Mouse (Mus musculus): ENCODE results near the gene Mbl2. TPM values are rescaled to one million over a fixed set of nuclear protein-coding genes. Genes with fewer than 3 reads are reported as not detected.
"Not testable (repeated sequence)": the region's sequence is repeated elsewhere in the genome, so short reads cannot be mapped to it uniquely, and the experiment has no call there.

The Mbl2 gene
- polyA plus RNA-seq (2015; fragmentation: Nextera tagmentation; extraction: Ambion mirVana): not detected in 2 replicates

DNA sequence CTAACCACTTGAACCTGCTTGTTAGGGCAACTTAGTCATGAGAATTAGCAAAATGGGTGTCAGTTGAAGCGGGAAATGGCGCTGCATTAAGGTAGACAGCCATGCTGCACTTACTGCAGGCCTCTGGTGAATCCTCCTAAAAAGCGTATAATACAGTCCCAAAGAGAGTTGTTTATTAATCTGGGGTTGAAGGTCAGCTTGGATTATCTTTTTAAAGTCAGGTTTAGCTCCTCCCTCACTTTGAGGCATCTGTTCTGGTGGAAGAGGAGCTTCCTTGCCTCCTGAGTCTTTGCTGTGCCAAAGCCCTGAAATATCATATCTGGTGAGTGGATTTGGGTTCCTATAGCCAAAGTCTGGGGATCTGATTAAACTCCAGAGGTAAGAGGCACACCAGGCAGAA is at the start of gene Mbl2:
Gene Mbl2, plus strand, starts transcription at position 252 of the 400 bp plus-strand sequence.
- H3K9ac ChIP-seq (ENCODE audit: low read length): no peak within 1 kb of the TSS

DNA sequence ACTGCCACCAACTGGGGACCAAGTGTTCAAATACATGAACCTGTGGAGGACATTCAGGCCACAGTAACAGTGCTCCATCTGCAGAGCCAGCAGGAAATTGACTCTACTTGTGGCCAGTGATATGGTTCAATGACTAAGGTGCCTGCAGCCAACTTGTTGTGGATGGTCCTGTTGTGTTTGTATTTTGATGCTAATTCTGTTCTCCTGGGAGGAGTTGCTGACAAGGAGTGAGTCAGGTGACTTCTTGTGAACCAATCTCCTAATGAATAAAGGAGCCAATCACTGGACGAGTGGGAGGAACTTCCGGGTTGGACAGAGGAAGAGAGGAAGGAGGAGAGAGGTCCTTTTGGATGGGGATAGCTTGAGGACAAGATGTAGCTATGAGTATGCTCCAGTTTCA is 47.2 kb upstream of the Mbl2 start:
- Histone ChIP-seq H3K9me3 (replicated peaks; ENCODE audit: control insufficient read depth, low read length) (no peaks in the 10 kb centered on the region; the same call in 1 of the 2 replicates), H3K36me3 (ENCODE audit: control insufficient read depth, insufficient read depth, low read length) (no peaks in the 10 kb centered on the region), H3K4me3 (replicated peaks; ENCODE audit: low read length) (no peak overlapping the region), H3K4me2 (ENCODE audit: low read depth, low read length) (no peak overlapping the region), H3K27ac (ENCODE audit: low read length) (no peak overlapping the region), H3K27me3 (ENCODE audit: control insufficient read depth, insufficient read depth, low read length) (no peaks in the 10 kb centered on the region), H3K4me1 (ENCODE audit: control insufficient read depth, insufficient read depth, low read length) (no peaks in the 10 kb centered on the region), H3K9ac (ENCODE audit: low read length) (no peak overlapping the region)
- 73% methylated on average over 2 of the region's 2 CpGs for WGBS
- no peak for ATAC-seq (ENCODE audit: insufficient read depth, low FRiP score)

More for the DNA sequence above, at the start of gene Mbl2:
- H3K27ac ChIP-seq (ENCODE audit: low read length): no peak within 1 kb of the TSS
- 76% methylated on average over 3 of the region's 3 CpGs for WGBS
- H3K36me3 ChIP-seq (ENCODE audit: control insufficient read depth, insufficient read depth, low read length): no peaks in the 10 kb centered on the region
- no peaks in the 10 kb centered on the region for H3K4me1 ChIP-seq (ENCODE audit: control insufficient read depth, insufficient read depth, low read length)
- no peak for ATAC-seq (ENCODE audit: insufficient read depth, low FRiP score)
- H3K9me3 ChIP-seq (replicated peaks; ENCODE audit: control insufficient read depth, low read length): no peaks in the 10 kb centered on the region
- no peak within 1 kb of the TSS for H3K4me3 ChIP-seq (replicated peaks; ENCODE audit: low read length)
- no peak within 1 kb of the TSS for H3K4me2 ChIP-seq (ENCODE audit: low read depth, low read length)
- H3K27me3 ChIP-seq (ENCODE audit: control insufficient read depth, insufficient read depth, low read length): no peaks in the 10 kb centered on the region

DNA sequence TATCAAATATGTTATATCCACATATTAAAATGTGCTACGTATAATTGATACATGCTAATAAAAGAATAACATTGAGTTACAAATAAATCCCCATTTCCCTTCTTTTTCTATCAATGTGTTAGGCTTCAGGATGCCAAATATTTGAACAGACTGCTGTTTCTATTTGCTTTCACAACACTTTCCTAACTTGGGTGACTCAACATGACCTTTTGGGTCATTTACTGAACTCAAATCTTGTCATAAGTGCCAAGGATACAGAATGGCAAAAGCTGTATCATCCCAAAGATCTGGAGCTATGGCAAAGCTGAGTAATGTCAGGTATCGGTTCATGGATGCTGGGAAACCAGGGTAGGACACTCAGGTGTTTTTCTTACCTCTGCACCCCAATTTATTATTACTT is 45.5 kb upstream of the Mbl2 start:
- ATAC-seq (ENCODE audit: insufficient read depth, low FRiP score): no peak
- H3K9ac ChIP-seq (ENCODE audit: low read length): no peak overlapping the region
- no peak overlapping the region for H3K27ac ChIP-seq (ENCODE audit: low read length)
- 95% methylated on average over 2 of the region's 2 CpGs for WGBS
- H3K4me1 ChIP-seq (ENCODE audit: control insufficient read depth, insufficient read depth, low read length): no peaks in the 10 kb centered on the region
- no peak overlapping the region for H3K4me3 ChIP-seq (replicated peaks; ENCODE audit: low read length)
- H3K36me3 ChIP-seq (ENCODE audit: control insufficient read depth, insufficient read depth, low read length): no peaks in the 10 kb centered on the region
- H3K4me2 ChIP-seq (ENCODE audit: low read depth, low read length): no peak overlapping the region
- H3K27me3 ChIP-seq (ENCODE audit: control insufficient read depth, insufficient read depth, low read length): no peaks in the 10 kb centered on the region
- no peaks in the 10 kb centered on the region; the same call in 1 of the 2 replicates for H3K9me3 ChIP-seq (replicated peaks; ENCODE audit: control insufficient read depth, low read length)

DNA sequence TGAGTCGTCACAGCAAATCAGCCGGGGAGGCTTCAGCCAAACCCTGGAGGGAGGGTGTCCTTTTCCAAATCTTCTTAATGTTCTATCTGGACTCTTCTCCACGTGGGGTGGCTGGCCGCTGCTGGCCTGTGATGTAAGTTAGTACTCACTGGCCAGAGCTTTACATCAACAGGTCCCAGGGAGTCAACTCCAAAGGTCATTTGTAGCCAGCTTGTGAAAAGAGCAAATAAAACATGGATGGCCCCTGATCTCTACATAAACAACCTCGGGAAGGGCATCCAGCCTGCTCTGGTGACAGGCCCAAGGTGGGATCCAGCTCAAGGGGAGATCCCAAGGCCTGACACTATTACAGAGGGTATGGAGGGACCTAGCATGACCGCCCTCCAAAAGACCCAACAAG is 37.7 kb upstream of the Mbl2 start:
- Histone ChIP-seq H3K4me3 (replicated peaks; ENCODE audit: low read length) (no peak overlapping the region), H3K9me3 (replicated peaks; ENCODE audit: control insufficient read depth, low read length) (no peaks in the 10 kb centered on the region), H3K36me3 (ENCODE audit: control insufficient read depth, insufficient read depth, low read length) (no peaks in the 10 kb centered on the region), H3K4me1 (ENCODE audit: control insufficient read depth, insufficient read depth, low read length) (no peaks in the 10 kb centered on the region), H3K27me3 (ENCODE audit: control insufficient read depth, insufficient read depth, low read length) (no peaks in the 10 kb centered on the region), H3K9ac (ENCODE audit: low read length) (no peak overlapping the region), H3K4me2 (ENCODE audit: low read depth, low read length) (no peak overlapping the region), H3K27ac (ENCODE audit: low read length) (no peak overlapping the region)
- 66% methylated on average over 6 of the region's 6 CpGs for WGBS
- no peak for ATAC-seq (ENCODE audit: insufficient read depth, low FRiP score)

DNA sequence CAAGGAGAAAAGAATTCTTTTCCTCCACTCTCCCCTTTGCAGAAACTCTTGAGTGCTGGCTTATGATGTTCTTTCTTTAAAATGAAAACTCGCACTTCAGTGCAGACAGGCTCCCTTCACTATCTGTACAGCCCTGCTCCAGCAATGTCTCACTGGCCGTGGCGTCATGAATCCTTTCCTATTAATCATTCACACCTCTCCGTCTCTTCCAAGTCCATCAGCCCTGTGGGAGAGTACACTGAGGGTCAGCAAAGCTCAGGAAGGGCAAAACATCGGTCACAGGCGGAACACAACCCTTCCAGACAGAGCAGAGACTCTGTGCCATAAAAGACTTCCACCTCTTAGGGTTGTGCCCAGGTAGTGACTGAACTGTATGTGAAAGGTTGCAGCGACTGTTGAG is 30.6 kb upstream of the Mbl2 start:
- H3K27me3 ChIP-seq (ENCODE audit: control insufficient read depth, insufficient read depth, low read length): no peaks in the 10 kb centered on the region
- no peak for ATAC-seq (ENCODE audit: insufficient read depth, low FRiP score)
- WGBS: 55% methylated on average over 7 of the region's 7 CpGs
- H3K9me3 ChIP-seq (replicated peaks; ENCODE audit: control insufficient read depth, low read length): no peaks in the 10 kb centered on the region
- H3K27ac ChIP-seq (ENCODE audit: low read length): no peak overlapping the region
- H3K9ac ChIP-seq (ENCODE audit: low read length): no peak overlapping the region
- no peaks in the 10 kb centered on the region for H3K4me1 ChIP-seq (ENCODE audit: control insufficient read depth, insufficient read depth, low read length)
- H3K4me2 ChIP-seq (ENCODE audit: low read depth, low read length): no peak overlapping the region
- no peaks in the 10 kb centered on the region for H3K36me3 ChIP-seq (ENCODE audit: control insufficient read depth, insufficient read depth, low read length)
- no peak overlapping the region for H3K4me3 ChIP-seq (replicated peaks; ENCODE audit: low read length)

DNA sequence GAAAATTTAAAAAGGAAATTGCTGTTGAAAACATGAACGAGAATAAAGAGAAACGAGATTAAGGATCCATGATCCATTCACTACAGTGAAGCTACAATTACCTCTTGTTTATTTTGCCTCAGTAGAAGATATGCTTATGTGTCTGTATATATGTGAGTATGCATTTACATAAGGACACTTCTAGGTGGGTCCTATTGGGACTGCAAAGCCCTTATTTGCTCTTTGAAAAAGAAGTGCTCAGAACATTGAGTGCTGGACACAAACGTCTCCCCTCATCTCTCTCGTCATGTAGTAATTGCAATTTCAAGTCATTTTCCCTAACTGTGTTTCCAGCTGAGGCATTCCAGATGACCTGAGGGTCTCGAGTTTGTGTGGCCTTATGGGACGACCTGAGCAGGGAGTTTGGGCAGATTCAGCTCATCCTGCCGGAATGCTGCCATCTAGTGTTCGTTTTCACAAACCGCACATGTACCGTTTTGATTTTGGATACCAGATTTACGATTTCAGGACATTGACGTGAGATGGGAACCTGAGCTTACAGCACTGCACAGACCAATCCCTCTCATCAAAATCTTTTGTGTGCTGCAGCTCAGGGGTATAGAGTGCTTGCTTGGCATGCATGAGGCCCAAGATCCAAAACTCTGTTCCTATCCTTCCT is 27.5 kb upstream of the Mbl2 start:
- ATAC-seq (ENCODE audit: insufficient read depth, low FRiP score): no peak
- H3K9ac ChIP-seq (ENCODE audit: low read length): no peak overlapping the region
- H3K4me2 ChIP-seq (ENCODE audit: low read depth, low read length): no peak overlapping the region
- no peaks in the 10 kb centered on the region for H3K9me3 ChIP-seq (replicated peaks; ENCODE audit: control insufficient read depth, low read length)
- H3K4me1 ChIP-seq (ENCODE audit: control insufficient read depth, insufficient read depth, low read length): no peaks in the 10 kb centered on the region
- H3K27me3 ChIP-seq (ENCODE audit: control insufficient read depth, insufficient read depth, low read length): no peaks in the 10 kb centered on the region
- no peaks in the 10 kb centered on the region for H3K36me3 ChIP-seq (ENCODE audit: control insufficient read depth, insufficient read depth, low read length)
- 18% methylated on average over 12 of the region's 12 CpGs for WGBS
- H3K27ac ChIP-seq (ENCODE audit: low read length): no peak overlapping the region
- no peak overlapping the region for H3K4me3 ChIP-seq (replicated peaks; ENCODE audit: low read length)

DNA sequence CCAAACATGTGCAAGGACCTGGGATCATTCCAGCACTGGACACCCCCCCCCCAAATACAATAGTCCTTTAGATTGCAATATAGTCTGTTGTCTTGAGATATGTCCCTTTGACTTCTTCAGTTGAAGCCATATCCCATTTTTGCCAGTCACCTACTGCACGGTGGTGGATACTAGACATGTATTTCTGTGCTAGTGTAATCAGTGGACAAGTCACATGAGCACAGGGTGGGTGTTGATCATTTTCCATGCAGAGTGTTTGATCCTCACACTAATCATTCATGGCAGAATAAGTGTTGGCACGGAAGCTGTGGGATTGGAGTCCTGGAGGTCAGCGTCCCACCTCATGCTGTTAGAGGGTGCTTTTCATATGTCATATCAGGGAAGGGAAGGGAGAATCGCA is 26.9 kb upstream of the Mbl2 start:
- Histone ChIP-seq H3K9me3 (replicated peaks; ENCODE audit: control insufficient read depth, low read length) (no peaks in the 10 kb centered on the region), H3K4me2 (ENCODE audit: low read depth, low read length) (no peak overlapping the region)
- no peak for ATAC-seq (ENCODE audit: insufficient read depth, low FRiP score)

DNA sequence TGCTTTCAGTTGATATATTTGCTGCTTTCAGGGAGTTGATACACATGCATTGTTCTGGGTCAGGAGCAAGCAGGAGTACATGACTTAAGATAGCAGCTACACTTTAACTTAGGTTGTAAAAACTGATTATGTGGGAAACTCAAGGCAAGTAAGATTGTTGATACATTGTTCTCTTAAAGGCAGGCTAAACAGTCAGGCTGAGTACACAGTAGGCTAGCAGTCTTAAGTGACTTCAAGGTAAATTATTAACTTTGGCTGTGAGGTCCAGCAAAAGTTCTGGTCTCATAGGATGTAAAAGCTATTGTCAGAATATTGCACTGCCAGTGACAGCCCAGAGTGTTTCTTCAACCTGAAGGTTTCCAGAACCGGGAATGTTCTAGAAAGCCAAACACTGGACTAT is 25.8 kb upstream of the Mbl2 start:
- H3K9me3 ChIP-seq (replicated peaks; ENCODE audit: control insufficient read depth, low read length): no peaks in the 10 kb centered on the region
- H3K36me3 ChIP-seq (ENCODE audit: control insufficient read depth, insufficient read depth, low read length): no peaks in the 10 kb centered on the region
- no peak overlapping the region for H3K27ac ChIP-seq (ENCODE audit: low read length)
- no peak overlapping the region for H3K4me3 ChIP-seq (replicated peaks; ENCODE audit: low read length)
- H3K27me3 ChIP-seq (ENCODE audit: control insufficient read depth, insufficient read depth, low read length): no peaks in the 10 kb centered on the region
- H3K9ac ChIP-seq (ENCODE audit: low read length): no peak overlapping the region
- WGBS: 51% methylated on average over 1 of the region's 1 CpGs
- H3K4me2 ChIP-seq (ENCODE audit: low read depth, low read length): no peak overlapping the region
- no peaks in the 10 kb centered on the region for H3K4me1 ChIP-seq (ENCODE audit: control insufficient read depth, insufficient read depth, low read length)
- ATAC-seq (ENCODE audit: insufficient read depth, low FRiP score): 0 out of 2 replicates have a peak, but pooled peaks have one; percentile 25

More for the DNA sequence above, 26.9 kb upstream of the Mbl2 start:
- Histone ChIP-seq H3K9ac (ENCODE audit: low read length) (no peak overlapping the region), H3K27me3 (ENCODE audit: control insufficient read depth, insufficient read depth, low read length) (no peaks in the 10 kb centered on the region), H3K36me3 (ENCODE audit: control insufficient read depth, insufficient read depth, low read length) (no peaks in the 10 kb centered on the region), H3K4me3 (replicated peaks; ENCODE audit: low read length) (no peak overlapping the region), H3K4me1 (ENCODE audit: control insufficient read depth, insufficient read depth, low read length) (no peaks in the 10 kb centered on the region), H3K27ac (ENCODE audit: low read length) (no peak overlapping the region)
- 81% methylated on average over 4 of the region's 4 CpGs for WGBS

DNA sequence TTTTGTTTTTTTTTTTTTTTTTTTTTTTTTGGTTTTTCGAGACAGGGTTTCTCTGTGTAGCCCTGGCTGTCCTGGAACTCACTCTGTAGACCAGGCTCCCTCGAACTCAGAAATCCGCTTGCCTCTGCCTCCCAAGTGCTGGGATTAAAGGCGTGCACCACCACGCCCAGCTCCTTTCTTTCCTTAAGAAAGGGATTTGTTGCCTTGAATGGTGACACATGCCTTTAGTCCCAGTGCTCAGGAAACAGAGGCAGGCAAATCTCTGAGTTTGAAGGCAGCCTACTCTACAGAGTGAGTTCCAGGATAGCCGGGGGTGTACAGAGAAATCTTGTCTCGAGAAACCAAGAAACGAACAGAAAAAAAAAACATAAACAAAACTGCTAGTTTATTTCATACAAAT is 23.7 kb upstream of the Mbl2 start:
- not testable (repeated sequence) for H3K4me3 ChIP-seq (replicated peaks; ENCODE audit: low read length); H3K4me1 ChIP-seq (ENCODE audit: control insufficient read depth, insufficient read depth, low read length); H3K9me3 ChIP-seq (replicated peaks; ENCODE audit: control insufficient read depth, low read length); H3K27ac ChIP-seq (ENCODE audit: low read length); H3K36me3 ChIP-seq (ENCODE audit: control insufficient read depth, insufficient read depth, low read length); H3K4me2 ChIP-seq (ENCODE audit: low read depth, low read length); H3K27me3 ChIP-seq (ENCODE audit: control insufficient read depth, insufficient read depth, low read length); H3K9ac ChIP-seq (ENCODE audit: low read length); ATAC-seq (ENCODE audit: insufficient read depth, low FRiP score)
- 83% methylated on average over 8 of the region's 8 CpGs for WGBS
